Mouse (Mus musculus) c-Kit-negative CD71-positive TER-119-positive erythroid progenitor cells, embryonic 14.5 days (primary cell): ENCODE measurements around the gene Gpr141.

ENCODE experiments used
- DNase-seq: peaks from one replicate; pipeline ENCODE4 v3.0.0-alpha.2; 2013; ENCODE audit warnings: low read depth, low spot score

Gene Gpr141

GRCm38 (mm10) chr13:19730826-19731225, 93.2 kb downstream of the Gpr141 start:
- no peak for DNase-seq

DNA sequence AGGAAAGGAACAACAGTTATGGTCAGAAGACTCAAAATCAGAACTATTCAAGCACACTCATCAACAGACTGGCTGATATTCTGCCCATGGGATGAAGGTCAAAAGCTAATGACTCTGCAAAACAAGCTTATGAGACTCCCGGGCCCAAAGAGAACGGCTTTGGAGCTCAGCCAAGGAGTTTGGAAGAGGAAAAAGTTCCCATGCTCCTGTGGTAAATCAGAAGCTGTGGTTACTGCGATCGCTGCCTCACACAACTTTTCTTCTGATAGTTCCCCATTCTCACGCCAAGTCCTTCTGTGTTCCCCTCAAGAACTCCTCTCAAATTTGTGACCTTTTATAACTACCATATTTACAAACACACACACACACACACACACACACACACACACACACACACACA, 105.1 kb downstream of the Gpr141 start:
- DNase-seq: no peak

GRCm38 (mm10) chr13:19717201-19717600, 106.9 kb downstream of the Gpr141 start:
- DNase-seq: no peak

GRCm38 (mm10) chr13:19703806-19704205, 120.3 kb downstream of the Gpr141 start:
- DNase-seq: no peak

DNA sequence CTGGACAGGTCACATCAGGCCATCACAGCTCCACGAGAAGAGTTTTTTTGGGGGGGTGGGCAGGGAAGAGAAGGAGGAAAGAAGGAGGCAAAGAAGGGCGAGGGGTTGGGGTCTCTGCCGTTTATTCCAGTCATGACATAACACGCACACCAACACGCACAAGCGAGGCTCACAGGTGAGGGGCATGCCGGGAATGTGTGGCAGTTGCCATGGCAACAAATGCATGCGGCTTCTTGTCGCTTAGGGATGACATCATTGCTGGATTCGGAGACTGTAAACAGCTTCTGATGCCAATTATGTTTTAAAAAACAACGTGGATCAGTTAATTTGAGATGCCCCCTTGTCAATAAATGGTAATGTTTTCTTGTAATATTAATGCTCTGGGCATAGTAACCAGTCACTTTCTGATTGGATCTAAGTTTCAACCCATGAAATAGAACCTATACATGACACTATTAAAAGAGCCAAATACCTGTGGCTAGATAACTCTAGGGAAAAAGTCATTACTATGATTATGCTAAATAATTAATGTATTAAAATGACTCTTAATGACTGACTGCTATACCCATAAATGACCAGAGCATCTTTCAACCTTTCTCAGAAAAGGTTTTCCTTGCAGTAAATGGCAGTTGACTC, 122.5 kb downstream of the Gpr141 start:
- no peak for DNase-seq

GRCm38 (mm10) chr13:19700733-19701442, 123.2 kb downstream of the Gpr141 start:
- no peak for DNase-seq
